Mouse (Mus musculus) CD4-positive, CD25-positive, alpha-beta regulatory T cell (primary cell): ENCODE results near the gene Smlr1. TPM values are rescaled to one million over a fixed set of nuclear protein-coding genes. Genes with fewer than 3 reads are reported as not detected.

ENCODE experiments used
- polyA plus RNA-seq: library from polyadenylated mRNA; unstranded; fragments of 100-300 nt; shearing (Covaris generic); gene quantifications from one replicate; pipeline ENCODE4 v1.2.1, GENCODE M21; 2017

The Smlr1 gene
- polyA plus RNA-seq = not detected

GRCm38 (mm10) chr10:25535891-25536331 lies at the start of gene Smlr1:
Gene Smlr1, minus strand, starts transcription at chr10:25536267.

Other genes starting within 250 kb of the Smlr1 start
- gene Akap7, start 228.4 kb downstream of the Smlr1 start, polyA plus RNA-seq = 7.9 TPM
- 50.8 TPM for gene Epb41l2, start 176.5 kb downstream of the Smlr1 start, polyA plus RNA-seq